ENCODE assay signal across 27 mouse cellular contexts in genomic region chr16:62681880-62682279, GRCm38 (mm10).
"Had no signal": no experiment of that assay in that cellular context is flagged by ENCODE, and none has a peak within 500 bp of the region (broad histone marks: within the 10 kb centered on the region; RNA-seq: fewer than 3 reads in every experiment).

No protein-coding gene starts in this region.

- H3K9ac ChIP-seq: heart, embryonic 13.5 days; heart, embryonic 15.5 days; hindbrain, embryonic 13.5 days; hindbrain, embryonic 15.5 days; kidney, embryonic 15.5 days; limb, embryonic 13.5 days; limb, embryonic 15.5 days; liver, embryonic 12.5 days; liver, embryonic 14.5 days had no signal

- H3K9me3 ChIP-seq: heart, embryonic 13.5 days; heart, embryonic 15.5 days; hindbrain, embryonic 13.5 days; hindbrain, embryonic 15.5 days; kidney, embryonic 15.5 days; limb, embryonic 13.5 days; limb, embryonic 15.5 days; liver, embryonic 12.5 days had no signal

- ATAC-seq: hindbrain, postnatal 0 days; intestine, embryonic 16.5 days; liver, embryonic 12.5 days had no signal

- H3K36me3 ChIP-seq: heart, embryonic 13.5 days; heart, embryonic 15.5 days; hindbrain, embryonic 13.5 days; hindbrain, embryonic 15.5 days; kidney, embryonic 15.5 days; limb, embryonic 13.5 days; limb, embryonic 15.5 days; liver, embryonic 12.5 days had no signal

- H3K4me2 ChIP-seq: heart, embryonic 11.5 days; heart, embryonic 13.5 days; heart, embryonic 15.5 days; hindbrain, embryonic 13.5 days; hindbrain, embryonic 15.5 days; kidney, embryonic 15.5 days; limb, embryonic 13.5 days; limb, embryonic 15.5 days; liver, embryonic 12.5 days had no signal

- DNase-seq: gastrocnemius, postnatal 14 days; gastrocnemius, postnatal 36 days; heart, adult 11 months; heart, adult 2 months; heart, postnatal 14 days; heart, postnatal 36 days; kidney, adult 11 months; kidney, adult 2 months; kidney, adult 9 months; kidney, postnatal 14 days; kidney, postnatal 36 days; layer of hippocampus, adult 9-11 months; layer of hippocampus, postnatal 36 days; left cerebral cortex, postnatal 4 days had no signal

- H3K27me3 ChIP-seq: heart, embryonic 13.5 days; heart, embryonic 15.5 days; hindbrain, embryonic 13.5 days; hindbrain, embryonic 15.5 days; kidney, embryonic 15.5 days; limb, embryonic 15.5 days; liver, embryonic 12.5 days had no signal

- H3K4me1 ChIP-seq: heart, embryonic 13.5 days; heart, embryonic 15.5 days; hindbrain, embryonic 13.5 days; hindbrain, embryonic 15.5 days; kidney, embryonic 15.5 days; limb, embryonic 13.5 days; limb, embryonic 15.5 days; liver, embryonic 12.5 days had no signal

- H3K4me3 ChIP-seq: heart, adult 2 months; heart, embryonic 13.5 days; heart, embryonic 15.5 days; hindbrain, embryonic 13.5 days; hindbrain, embryonic 15.5 days; kidney, embryonic 15.5 days; limb, embryonic 13.5 days; limb, embryonic 15.5 days; liver, embryonic 12.5 days had no signal

- H3K27ac ChIP-seq: heart, adult 2 months; heart, embryonic 13.5 days; heart, embryonic 15.5 days; hindbrain, embryonic 13.5 days; hindbrain, embryonic 15.5 days; hindbrain, postnatal 0 days; kidney, embryonic 15.5 days; kidney, postnatal 0 days; limb, embryonic 13.5 days; limb, embryonic 15.5 days; liver, embryonic 12.5 days; liver, embryonic 14.5 days had no signal
